In genomic region chr3:61687933-61688705, GRCm38 (mm10) we compare ENCODE assay signal across 16 mouse cellular contexts.
A peak's percentile ranks its signal among the peaks of the same experiment; 100 is the strongest.
DNase-seq lines count a peak whose midpoint lies in the region; ATAC-seq lines count a peak whose summit lies in the region.
"Had no signal": no experiment of that assay in that cellular context is flagged by ENCODE, and none has a peak within 500 bp of the region (broad histone marks: within the 10 kb centered on the region; RNA-seq: fewer than 3 reads in every experiment).

No protein-coding gene starts in this region.

- DNase-seq in adrenal gland, postnatal 36 days = peak; percentile 14 to 17
- DNase-seq in adrenal gland, adult 8-10 months = no peak
- peak; percentile 13 for DNase-seq in kidney, postnatal 10 days
- DNase-seq in kidney, adult 8-10 months = no peak
- peak; percentile 25 for DNase-seq in mesoderm, embryonic 11.5 days (ENCODE audit: low read depth, low spot score)
- DNase-seq: cerebellum, postnatal 25 days; gastrocnemius, adult 2 months; liver, embryonic 13.5 days; thymus, adult 2 months had no signal

- no peaks in the 10 kb centered on the region for H3K27me3 ChIP-seq in neural tube, embryonic 14.5 days (ENCODE audit: control insufficient read depth, insufficient read depth, low read length)
- no peaks in the 10 kb centered on the region for H3K27me3 ChIP-seq in neural tube, embryonic 15.5 days (replicated peaks)
- no peaks in the 10 kb centered on the region for H3K27me3 ChIP-seq in forebrain, embryonic 13.5 days
- H3K27me3 ChIP-seq: embryonic facial prominence, embryonic 13.5 days; liver, embryonic 13.5 days had no signal

- H3K9ac ChIP-seq in neural tube, embryonic 14.5 days (replicated peaks; ENCODE audit: low read depth, low read length) = no peak overlapping the region
- H3K9ac ChIP-seq in neural tube, embryonic 15.5 days (replicated peaks) = no peak overlapping the region
- H3K9ac ChIP-seq in forebrain, embryonic 13.5 days = no peak overlapping the region
- H3K9ac ChIP-seq: embryonic facial prominence, embryonic 13.5 days; liver, embryonic 13.5 days had no signal

- H3K27ac ChIP-seq in neural tube, embryonic 14.5 days (ENCODE audit: low read depth, low read length) = no peak overlapping the region
- no peak overlapping the region for H3K27ac ChIP-seq in neural tube, embryonic 15.5 days (replicated peaks)
- no peak overlapping the region for H3K27ac ChIP-seq in forebrain, embryonic 13.5 days
- H3K27ac ChIP-seq: embryonic facial prominence, embryonic 13.5 days; gastrocnemius, adult 2 months; heart, embryonic 10.5 days; liver, embryonic 13.5 days had no signal

- H3K4me3 ChIP-seq in neural tube, embryonic 14.5 days (ENCODE audit: low read depth, low read length) = no peak overlapping the region
- no peak overlapping the region for H3K4me3 ChIP-seq in neural tube, embryonic 15.5 days (replicated peaks)
- H3K4me3 ChIP-seq in forebrain, embryonic 13.5 days = no peak overlapping the region
- H3K4me3 ChIP-seq: embryonic facial prominence, embryonic 13.5 days; gastrocnemius, adult 2 months; heart, embryonic 10.5 days; liver, embryonic 13.5 days had no signal

- no peaks in the 10 kb centered on the region for H3K36me3 ChIP-seq in neural tube, embryonic 14.5 days (ENCODE audit: control insufficient read depth, insufficient read depth, low read length)
- H3K36me3 ChIP-seq in neural tube, embryonic 15.5 days = no peaks in the 10 kb centered on the region
- H3K36me3 ChIP-seq in forebrain, embryonic 13.5 days (ENCODE audit: poor library complexity, severe bottlenecking) = no peaks in the 10 kb centered on the region
- H3K36me3 ChIP-seq: embryonic facial prominence, embryonic 13.5 days; G1E; heart, embryonic 10.5 days; liver, embryonic 13.5 days had no signal

- no peak overlapping the region for H3K4me2 ChIP-seq in neural tube, embryonic 14.5 days (ENCODE audit: low read depth, low read length)
- H3K4me2 ChIP-seq in neural tube, embryonic 15.5 days = no peak overlapping the region
- H3K4me2 ChIP-seq in forebrain, embryonic 13.5 days = no peak overlapping the region
- H3K4me2 ChIP-seq: embryonic facial prominence, embryonic 13.5 days; liver, embryonic 13.5 days had no signal

- ATAC-seq in neural tube, embryonic 14.5 days (ENCODE audit: low read depth) = peak; percentile 56; the same call in 1 of the 2 replicates
- no peak for ATAC-seq in neural tube, embryonic 15.5 days (ENCODE audit: low FRiP score)
- ATAC-seq in forebrain, embryonic 13.5 days = no peak
- ATAC-seq: inflammation-experienced regulatory T-cells, adult 6 months had no signal

- no peaks in the 10 kb centered on the region for H3K9me3 ChIP-seq in neural tube, embryonic 14.5 days (ENCODE audit: control insufficient read depth, low read length)
- no peaks in the 10 kb centered on the region for H3K9me3 ChIP-seq in neural tube, embryonic 15.5 days (replicated peaks)
- no peaks in the 10 kb centered on the region for H3K9me3 ChIP-seq in forebrain, embryonic 13.5 days (replicated peaks)
- H3K9me3 ChIP-seq: embryonic facial prominence, embryonic 13.5 days; G1E; heart, embryonic 10.5 days; liver, embryonic 13.5 days had no signal

- WGBS in neural tube, embryonic 14.5 days = 83% methylated on average over 4 of the region's 4 CpGs
- WGBS in neural tube, embryonic 15.5 days = 80% methylated on average over 4 of the region's 4 CpGs
- WGBS in forebrain, embryonic 13.5 days = 80% methylated on average over 4 of the region's 4 CpGs

- no peaks in the 10 kb centered on the region for H3K4me1 ChIP-seq in neural tube, embryonic 14.5 days (ENCODE audit: control insufficient read depth, insufficient read depth, low read length)
- no peaks in the 10 kb centered on the region for H3K4me1 ChIP-seq in neural tube, embryonic 15.5 days
- H3K4me1 ChIP-seq in forebrain, embryonic 13.5 days = no peaks in the 10 kb centered on the region
- H3K4me1 ChIP-seq: embryonic facial prominence, embryonic 13.5 days; heart, embryonic 10.5 days; liver, embryonic 13.5 days had no signal

Comparison
In these comparisons a context has a peak if more than half of its experiments do, and no peak if none do; other contexts are left out.
1. DNase-seq: peak in adrenal gland, postnatal 36 days (2 of 2), kidney, postnatal 10 days (single experiment) and mesoderm, embryonic 11.5 days (single experiment); none in adrenal gland, adult 8-10 months (single experiment) and kidney, adult 8-10 months (0 of 2).